Mouse (Mus musculus) thymus, adult 2 months (tissue): ENCODE results near the gene Rab11b.

Experiments used
- CTCF ChIP-seq: fragments of 200-500 bp; IDR thresholded peaks from 2 replicates; pipeline ENCODE4 v1.5.1; 2012; ENCODE audit warnings: mild to moderate bottlenecking, control low read depth, low read length, moderate library complexity, borderline replicate concordance; ENCODE audit not compliant: control insufficient read depth, poor library complexity, insufficient read depth; ENCODE audit errors: extremely low read depth
- POLR2A ChIP-seq: fragments of 200-500 bp; IDR thresholded peaks from 2 replicates; pipeline ENCODE4 v1.6.1; 2012; ENCODE audit warnings: mild to moderate bottlenecking, low read length, control low read depth, moderate library complexity; ENCODE audit not compliant: control insufficient read depth, poor library complexity, insufficient read depth; ENCODE audit errors: extremely low read depth

- no peak for TF ChIP-seq CTCF
- no peak for TF ChIP-seq POLR2A
Observed at GRCm38 (mm10) chr17:33717246-33717645, 43.1 kb downstream of the Rab11b start.
